Mouse (Mus musculus): ENCODE measurements around the gene Crygb. TPM values are rescaled to one million over a fixed set of nuclear protein-coding genes. Genes with fewer than 3 reads are reported as not detected.

Crygb gene
- polyA plus RNA-seq, 1 experiment from 2014 or later: not detected

- no peak overlapping the region for H3K4me3 ChIP-seq (ENCODE audit: low read depth, low read length)
- no peaks in the 10 kb centered on the region for H3K36me3 ChIP-seq (replicated peaks; ENCODE audit: insufficient read depth, low read length)
- no peak overlapping the region for H3K9ac ChIP-seq (replicated peaks)
- 57% methylated on average over 6 of the region's 6 CpGs for WGBS (ENCODE audit: insufficient replicate concordance)
- TF ChIP-seq CTCF (IDR thresholded peaks at IDR 0.05; ENCODE audit: low read depth) (peak; percentile 29; the same call in 1 of the 2 replicates), EP300 (IDR thresholded peaks at IDR 0.05; ENCODE audit: low read depth) (no peak)
- DNase-seq: no peak
- H3K27me3 ChIP-seq (ENCODE audit: insufficient read depth, low read length): no peaks in the 10 kb centered on the region
- ATAC-seq: peak; percentile 50
- H3K4me1 ChIP-seq (ENCODE audit: insufficient read depth): peaks cover 9% of the 10 kb centered on the region; the same call in 1 of the 2 replicates
- H3K9me3 ChIP-seq (ENCODE audit: low read length): no peaks in the 10 kb centered on the region
- H3K27ac ChIP-seq (ENCODE audit: low read depth): no peak overlapping the region
- H3K4me2 ChIP-seq (ENCODE audit: low read depth, low read length): no peak overlapping the region
Observed at GRCm38 (mm10) chr1:65088567-65089356, 6.7 kb upstream of the Crygb start.

DNA sequence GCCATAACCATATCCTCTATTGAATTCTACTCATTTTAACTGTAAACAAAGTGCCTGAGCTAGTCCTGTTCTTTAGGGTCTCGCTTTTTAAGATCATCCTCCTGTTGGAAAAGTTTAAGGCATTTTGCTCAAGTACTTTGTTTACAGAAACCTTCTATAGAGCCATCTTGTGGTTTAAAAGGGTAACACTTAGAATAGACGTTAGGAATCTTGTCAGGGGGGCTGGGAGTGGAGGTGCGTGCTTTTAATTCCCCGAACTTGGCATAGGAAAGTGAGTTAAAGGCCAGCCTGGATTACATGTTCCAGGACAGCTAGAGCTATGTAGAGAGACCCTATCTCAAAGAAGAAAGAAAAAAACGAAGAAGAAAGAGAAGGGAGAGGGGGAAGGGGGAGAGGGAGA is 6.5 kb downstream of the Crygb start:
- no peak overlapping the region for H3K9ac ChIP-seq (replicated peaks)
- H3K36me3 ChIP-seq (replicated peaks; ENCODE audit: insufficient read depth, low read length): no peaks in the 10 kb centered on the region
- H3K4me1 ChIP-seq (ENCODE audit: insufficient read depth): no peaks in the 10 kb centered on the region
- DNase-seq (no peak), ATAC-seq (no peak)
- H3K4me2 ChIP-seq (ENCODE audit: low read depth, low read length): no peak overlapping the region
- WGBS (ENCODE audit: insufficient replicate concordance): 23% methylated on average over 5 of the region's 5 CpGs
- no peaks in the 10 kb centered on the region for H3K9me3 ChIP-seq (ENCODE audit: low read length)
- TF ChIP-seq CTCF (IDR thresholded peaks at IDR 0.05; ENCODE audit: low read depth) (peak; percentile 16; the same call in 1 of the 2 replicates), EP300 (IDR thresholded peaks at IDR 0.05; ENCODE audit: low read depth) (no peak)
- H3K27me3 ChIP-seq (ENCODE audit: insufficient read depth, low read length): no peaks in the 10 kb centered on the region
- H3K4me3 ChIP-seq (ENCODE audit: low read depth, low read length): no peak overlapping the region
- no peak overlapping the region for H3K27ac ChIP-seq (ENCODE audit: low read depth)

DNA sequence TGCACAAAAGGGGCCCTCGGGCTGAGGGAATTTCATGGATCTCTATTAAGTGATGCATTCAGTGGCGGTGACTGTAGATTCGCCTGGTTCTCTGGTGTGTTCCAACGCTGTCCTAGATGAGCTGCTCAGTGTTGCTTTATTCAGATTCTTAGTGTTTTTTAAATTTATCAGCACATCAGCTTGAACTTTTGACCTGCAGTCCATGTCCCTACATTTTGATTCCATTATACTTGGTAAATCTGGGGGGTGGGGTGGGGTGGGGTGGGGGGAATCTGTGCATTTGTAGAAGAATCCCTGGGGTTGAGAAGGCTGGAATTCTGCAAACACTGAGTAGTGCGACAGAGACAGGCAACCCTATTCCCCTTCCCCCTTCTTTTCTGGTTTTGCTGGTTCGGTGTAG is 8.5 kb downstream of the Crygb start, which contains the start of gene Crygc:
Gene Crygc, minus strand, starts transcription at position 101 of the 400 bp plus-strand sequence.
- H3K4me1 ChIP-seq (ENCODE audit: insufficient read depth): no peaks in the 10 kb centered on the region
- TF ChIP-seq EP300 (IDR thresholded peaks at IDR 0.05; ENCODE audit: low read depth) (no peak), CTCF (IDR thresholded peaks at IDR 0.05; ENCODE audit: low read depth) (no peak)
- WGBS (ENCODE audit: insufficient replicate concordance): 64% methylated on average over 6 of the region's 6 CpGs
- ATAC-seq: no peak
- no peak within 1 kb of the TSS for H3K4me2 ChIP-seq (ENCODE audit: low read depth, low read length)
- H3K9ac ChIP-seq (replicated peaks): no peak within 1 kb of the TSS
- no peaks in the 10 kb centered on the region for H3K9me3 ChIP-seq (ENCODE audit: low read length)
- no peaks in the 10 kb centered on the region for H3K27me3 ChIP-seq (ENCODE audit: insufficient read depth, low read length)
- DNase-seq: no peak
- no peak within 1 kb of the TSS for H3K27ac ChIP-seq (ENCODE audit: low read depth)
- H3K36me3 ChIP-seq (replicated peaks; ENCODE audit: insufficient read depth, low read length): no peaks in the 10 kb centered on the region
- H3K4me3 ChIP-seq (ENCODE audit: low read depth, low read length): no peak within 1 kb of the TSS

DNA sequence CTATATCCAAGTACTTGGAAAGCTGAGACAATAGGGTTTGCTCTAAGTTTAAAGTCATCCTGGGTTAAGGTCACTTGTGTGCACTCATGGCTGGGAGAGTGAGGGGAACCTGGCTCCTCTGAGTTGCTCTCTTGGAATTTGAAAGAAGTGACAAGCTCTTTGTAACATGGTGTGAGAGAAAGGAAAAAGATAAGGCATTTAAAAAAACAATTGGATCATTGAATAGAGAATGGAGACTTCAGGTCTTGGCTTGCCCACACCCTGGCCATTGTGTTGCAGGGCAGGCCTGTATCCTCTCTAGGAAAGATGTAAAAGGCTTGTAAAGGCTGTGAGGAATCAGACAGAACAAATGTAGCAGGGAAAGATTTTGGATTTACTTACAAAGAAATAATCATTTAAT is 14.2 kb downstream of the Crygb start:
- Histone ChIP-seq H3K4me3 (ENCODE audit: low read depth, low read length) (no peak overlapping the region), H3K27me3 (ENCODE audit: insufficient read depth, low read length) (no peaks in the 10 kb centered on the region), H3K9me3 (ENCODE audit: low read length) (no peaks in the 10 kb centered on the region), H3K9ac (replicated peaks) (no peak overlapping the region), H3K4me1 (ENCODE audit: insufficient read depth) (no peaks in the 10 kb centered on the region), H3K4me2 (ENCODE audit: low read depth, low read length) (no peak overlapping the region), H3K36me3 (replicated peaks; ENCODE audit: insufficient read depth, low read length) (no peaks in the 10 kb centered on the region), H3K27ac (ENCODE audit: low read depth) (no peak overlapping the region)
- DNase-seq (no peak), ATAC-seq (no peak)
- TF ChIP-seq CTCF (IDR thresholded peaks at IDR 0.05; ENCODE audit: low read depth): no peak
- TF ChIP-seq EP300 (IDR thresholded peaks at IDR 0.05; ENCODE audit: low read depth): no peak

- 81% methylated on average over 15 of the region's 15 CpGs for WGBS (ENCODE audit: insufficient replicate concordance)
- TF ChIP-seq CTCF (IDR thresholded peaks at IDR 0.05; ENCODE audit: low read depth) (no peak), EP300 (IDR thresholded peaks at IDR 0.05; ENCODE audit: low read depth) (no peak)
- DNase-seq: no peak
- H3K4me2 ChIP-seq (ENCODE audit: low read depth, low read length): no peak overlapping the region
- H3K9me3 ChIP-seq (ENCODE audit: low read length): no peaks in the 10 kb centered on the region
- H3K4me1 ChIP-seq (ENCODE audit: insufficient read depth): no peaks in the 10 kb centered on the region
- no peaks in the 10 kb centered on the region for H3K36me3 ChIP-seq (replicated peaks; ENCODE audit: insufficient read depth, low read length)
- no peak overlapping the region for H3K9ac ChIP-seq (replicated peaks)
- no peak overlapping the region for H3K27ac ChIP-seq (ENCODE audit: low read depth)
- H3K27me3 ChIP-seq (ENCODE audit: insufficient read depth, low read length): no peaks in the 10 kb centered on the region
- no peak for ATAC-seq
- no peak overlapping the region for H3K4me3 ChIP-seq (ENCODE audit: low read depth, low read length)
Observed at GRCm38 (mm10) chr1:65064201-65064600, 17.9 kb downstream of the Crygb start.

- TF ChIP-seq EP300 (IDR thresholded peaks at IDR 0.05; ENCODE audit: low read depth) (no peak), CTCF (IDR thresholded peaks at IDR 0.05; ENCODE audit: low read depth) (no peak)
- DNase-seq (no peak), ATAC-seq (no peak)
- WGBS (ENCODE audit: insufficient replicate concordance): 74% methylated on average over 8 of the region's 8 CpGs
- Histone ChIP-seq H3K4me2 (ENCODE audit: low read depth, low read length) (no peak within 1 kb of the TSS), H3K4me1 (ENCODE audit: insufficient read depth) (no peaks in the 10 kb centered on the region), H3K27me3 (ENCODE audit: insufficient read depth, low read length) (no peaks in the 10 kb centered on the region), H3K36me3 (replicated peaks; ENCODE audit: insufficient read depth, low read length) (no peaks in the 10 kb centered on the region), H3K9me3 (ENCODE audit: low read length) (no peaks in the 10 kb centered on the region), H3K9ac (replicated peaks) (no peak within 1 kb of the TSS), H3K27ac (ENCODE audit: low read depth) (no peak within 1 kb of the TSS), H3K4me3 (ENCODE audit: low read depth, low read length) (no peak within 1 kb of the TSS)
Observed at GRCm38 (mm10) chr1:65063352-65063751, 18.7 kb downstream of the Crygb start, which contains the start of gene Crygd. Crygd (minus strand) TSS chr1:65063452.
